Mouse (Mus musculus) intestine, embryonic 16.5 days (tissue): ENCODE results near the gene Acy3. TPM values are rescaled to one million over a fixed set of nuclear protein-coding genes. Genes with fewer than 3 reads are reported as not detected.
"Not testable (repeated sequence)": the region's sequence is repeated elsewhere in the genome, so short reads cannot be mapped to it uniquely, and the experiment has no call there.

Source experiments
- ATAC-seq: fragments of 200-750 bp; cut with Nextera tagmentation; 2 replicates; pipeline ENCODE4 v1.8.0; 2017; ENCODE audit warnings: moderate TSS enrichment, moderate library complexity
- H3K27ac ChIP-seq: fragments of 300-500 bp; sonication (generic); 2 replicates; pipeline ENCODE4 v1.5.1; 2014; ENCODE audit warnings: mild to moderate bottlenecking, low read length
- H3K27me3 ChIP-seq: fragments of 300-500 bp; sonication (generic); replicated peaks from 2 replicates; pipeline ENCODE4 v1.6.1; 2014; ENCODE audit warnings: low read length, control low read depth, mixed read lengths; ENCODE audit not compliant: control insufficient read depth, insufficient read depth
- H3K36me3 ChIP-seq: fragments of 300-500 bp; sonication (generic); 2 replicates; pipeline ENCODE4 v1.6.1; 2014; ENCODE audit warnings: low read length, control low read depth; ENCODE audit not compliant: control insufficient read depth, insufficient read depth
- H3K4me1 ChIP-seq: fragments of 300-500 bp; sonication (generic); 2 replicates; pipeline ENCODE4 v1.6.1; 2014; ENCODE audit warnings: low read length, control low read depth, mixed read lengths; ENCODE audit not compliant: control insufficient read depth, insufficient read depth
- H3K4me2 ChIP-seq: fragments of 300-500 bp; sonication (generic); 2 replicates; pipeline ENCODE4 v1.6.1; 2014; ENCODE audit warnings: low read depth, low read length, control low read depth
- H3K4me3 ChIP-seq: fragments of 300-500 bp; sonication (generic); 2 replicates; pipeline ENCODE4 v1.5.1; 2014; ENCODE audit warnings: mild to moderate bottlenecking, low read length
- H3K9ac ChIP-seq: fragments of 300-500 bp; sonication (generic); 2 replicates; pipeline ENCODE4 v1.6.1; 2014; ENCODE audit warnings: low read depth, low read length
- H3K9me3 ChIP-seq: fragments of 300-500 bp; sonication (generic); 2 replicates; pipeline ENCODE4 v1.6.1; 2016; ENCODE audit warnings: low read length, control low read depth; ENCODE audit not compliant: control insufficient read depth
- WGBS: fragments of 180-500 bp; shearing (Covaris S2); extraction: QIAGEN DNeasy Blood & Tissue Kit; methylation state at CpG from one replicate; pipeline ENCODE4 v1.1.7; 2014; 5-methylcytosine and 5-hydroxymethylcytosine counted together
- polyA plus RNA-seq: library from polyadenylated mRNA; unstranded; fragments of >200 nt; fragmentation: Nextera tagmentation; extraction: Ambion mirVana; gene quantifications from 2 replicates; pipeline ENCODE4 v1.2.1, GENCODE M21; 2015

Gene Acy3
- polyA plus RNA-seq, 1 experiment from 2014 or later, result 16.9 TPM

DNA sequence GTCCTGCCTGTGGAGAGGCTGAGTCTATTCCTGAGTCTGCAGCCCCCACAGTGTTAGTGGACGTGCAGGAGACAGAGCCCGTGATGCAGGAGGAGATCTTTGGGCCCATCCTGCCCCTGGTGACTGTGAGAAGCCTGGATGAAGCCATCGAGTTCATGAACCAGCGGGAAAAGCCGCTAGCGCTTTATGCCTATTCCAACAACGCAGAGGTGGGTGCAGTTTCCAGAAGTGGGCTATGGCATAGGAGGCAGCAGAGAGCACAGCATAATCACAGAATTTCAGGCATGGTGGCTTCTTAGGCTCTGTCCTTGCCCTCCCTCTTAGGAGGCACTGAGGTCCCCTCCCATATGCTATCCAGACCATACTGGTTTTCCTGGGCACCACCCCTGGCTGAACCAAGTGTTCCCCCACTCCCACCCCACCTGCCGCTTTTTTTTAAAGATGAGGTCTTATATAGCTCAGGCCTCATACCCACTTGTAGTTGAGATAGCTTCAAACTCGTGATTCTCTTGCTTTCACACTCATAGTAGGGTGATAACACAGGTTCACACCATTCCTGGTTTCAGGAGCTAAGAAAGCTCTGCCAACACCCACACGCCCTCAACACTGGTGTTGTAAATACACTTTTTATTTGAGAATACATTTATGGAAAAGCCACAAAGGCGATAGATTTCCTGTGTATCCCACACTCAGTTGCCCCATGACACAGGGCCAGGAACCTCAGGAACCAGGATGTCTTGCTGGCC, 19.9 kb upstream of the Acy3 start:
- Histone ChIP-seq H3K9ac (no peak overlapping the region), H3K36me3 (no peaks in the 10 kb centered on the region), H3K4me2 (no peak overlapping the region), H3K4me1 (0 out of 2 replicates have a peak, but pooled peaks cover 3% of the 10 kb centered on the region), H3K27ac (no peak overlapping the region), H3K4me3 (no peak overlapping the region), H3K9me3 (no peaks in the 10 kb centered on the region), H3K27me3 (no peaks in the 10 kb centered on the region)
- WGBS, result 74% methylated on average over 11 of the region's 11 CpGs
- ATAC-seq, result no peak

GRCm38 (mm10) chr19:3967258-3967657, 19.1 kb upstream of the Acy3 start:
- WGBS, result 63% methylated on average over 3 of the region's 3 CpGs
- Histone ChIP-seq H3K27me3 (no peaks in the 10 kb centered on the region), H3K9me3 (no peaks in the 10 kb centered on the region), H3K4me3 (no peak overlapping the region), H3K27ac (no peak overlapping the region), H3K36me3 (no peaks in the 10 kb centered on the region), H3K4me2 (no peak overlapping the region), H3K9ac (no peak overlapping the region), H3K4me1 (peaks cover 3% of the 10 kb centered on the region; the same call in 1 of the 2 replicates)
- no peak for ATAC-seq

GRCm38 (mm10) chr19:3972229-3972628, 14.1 kb upstream of the Acy3 start, which contains the start of gene Aldh3b2:
Gene Aldh3b2 (plus strand): TSS chr19:3972328.
- 26% methylated on average over 9 of the region's 9 CpGs for WGBS
- ATAC-seq, result peak; percentile 90
- H3K27ac ChIP-seq, result no peak within 1 kb of the TSS

GRCm38 (mm10) chr19:3974608-3975007, 11.8 kb upstream of the Acy3 start:
- not testable (repeated sequence) for ATAC-seq
- WGBS, result 93% methylated on average over 6 of the region's 6 CpGs

More at GRCm38 (mm10) chr19:3972229-3972628, 14.1 kb upstream of the Acy3 start, which contains the start of gene Aldh3b2:
- H3K27me3 ChIP-seq, result no peaks in the 10 kb centered on the region
- H3K36me3 ChIP-seq, result no peaks in the 10 kb centered on the region
- H3K9me3 ChIP-seq, result no peaks in the 10 kb centered on the region
- peaks cover 6% of the 10 kb centered on the region; the same call in 1 of the 2 replicates for H3K4me1 ChIP-seq
- H3K9ac ChIP-seq, result no peak within 1 kb of the TSS
- H3K4me3 ChIP-seq, result no peak within 1 kb of the TSS
- H3K4me2 ChIP-seq, result no peak within 1 kb of the TSS

GRCm38 (mm10) chr19:3975866-3976265, 10.5 kb upstream of the Acy3 start:
- no peak for ATAC-seq
- peaks cover 3% of the 10 kb centered on the region; the same call in 1 of the 2 replicates for H3K4me1 ChIP-seq

More at GRCm38 (mm10) chr19:3974608-3975007, 11.8 kb upstream of the Acy3 start:
- not testable (repeated sequence) for H3K4me2 ChIP-seq, H3K27me3 ChIP-seq, H3K27ac ChIP-seq, H3K9me3 ChIP-seq, H3K36me3 ChIP-seq, H3K4me1 ChIP-seq, H3K9ac ChIP-seq, H3K4me3 ChIP-seq

DNA sequence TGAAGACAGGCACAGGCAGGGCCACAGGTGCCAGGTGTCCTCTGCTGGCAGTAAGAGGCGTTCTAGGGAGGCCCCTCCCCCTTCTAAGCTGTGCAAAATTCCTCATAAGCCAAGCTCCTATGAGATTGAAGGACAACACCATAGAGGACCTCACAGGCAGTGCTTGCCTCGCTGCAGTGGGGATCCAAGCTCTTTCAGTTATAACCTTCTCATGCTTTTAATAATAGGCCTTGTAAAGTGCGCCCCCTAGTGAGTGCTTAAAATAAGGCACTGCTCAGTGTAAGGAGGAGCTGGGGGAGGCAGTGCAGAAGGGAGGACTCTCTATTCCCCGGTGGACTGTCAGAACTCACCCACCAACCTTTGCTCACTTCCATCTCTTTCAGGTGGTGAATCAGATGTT, 6.1 kb upstream of the Acy3 start:
- peak; percentile 69; the same call in 1 of the 2 replicates for ATAC-seq
- Histone ChIP-seq H3K4me3 (no peak overlapping the region), H3K4me2 (no peak overlapping the region), H3K27me3 (no peaks in the 10 kb centered on the region), H3K4me1 (no peaks in the 10 kb centered on the region; the same call in 1 of the 2 replicates), H3K9me3 (no peaks in the 10 kb centered on the region), H3K36me3 (no peaks in the 10 kb centered on the region), H3K27ac (no peak overlapping the region), H3K9ac (no peak overlapping the region)
- 11% methylated on average over 4 of the region's 4 CpGs for WGBS

More at GRCm38 (mm10) chr19:3975866-3976265, 10.5 kb upstream of the Acy3 start:
- Histone ChIP-seq H3K4me3 (no peak overlapping the region), H3K4me2 (no peak overlapping the region), H3K9me3 (no peaks in the 10 kb centered on the region), H3K9ac (no peak overlapping the region), H3K27me3 (no peaks in the 10 kb centered on the region), H3K36me3 (no peaks in the 10 kb centered on the region), H3K27ac (no peak overlapping the region)
- 67% methylated on average over 2 of the region's 2 CpGs for WGBS

DNA sequence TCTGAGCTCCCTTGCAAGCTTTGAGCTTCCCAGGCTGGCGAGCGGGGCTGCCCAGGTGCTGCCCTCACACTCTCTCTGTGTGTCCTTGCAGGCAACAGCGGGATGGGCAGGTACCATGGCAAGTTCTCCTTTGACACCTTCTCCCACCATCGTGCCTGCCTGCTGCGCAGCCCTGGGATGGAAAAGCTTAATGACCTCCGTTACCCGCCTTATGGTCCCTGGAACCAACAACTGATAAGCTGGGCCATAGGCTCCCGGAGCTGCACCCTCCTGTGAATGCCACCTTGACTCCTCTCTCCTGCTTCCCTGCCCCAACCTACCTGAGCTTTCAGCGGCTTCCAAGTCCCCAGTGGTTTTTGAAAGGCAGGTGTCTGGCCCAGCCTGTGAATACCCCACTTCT, 5.5 kb upstream of the Acy3 start:
- Histone ChIP-seq H3K9ac (no peak overlapping the region), H3K36me3 (no peaks in the 10 kb centered on the region), H3K4me2 (no peak overlapping the region), H3K27ac (no peak overlapping the region), H3K4me1 (peaks cover 4% of the 10 kb centered on the region), H3K4me3 (no peak overlapping the region), H3K9me3 (no peaks in the 10 kb centered on the region), H3K27me3 (no peaks in the 10 kb centered on the region)
- no peak for ATAC-seq
- 70% methylated on average over 9 of the region's 9 CpGs for WGBS

DNA sequence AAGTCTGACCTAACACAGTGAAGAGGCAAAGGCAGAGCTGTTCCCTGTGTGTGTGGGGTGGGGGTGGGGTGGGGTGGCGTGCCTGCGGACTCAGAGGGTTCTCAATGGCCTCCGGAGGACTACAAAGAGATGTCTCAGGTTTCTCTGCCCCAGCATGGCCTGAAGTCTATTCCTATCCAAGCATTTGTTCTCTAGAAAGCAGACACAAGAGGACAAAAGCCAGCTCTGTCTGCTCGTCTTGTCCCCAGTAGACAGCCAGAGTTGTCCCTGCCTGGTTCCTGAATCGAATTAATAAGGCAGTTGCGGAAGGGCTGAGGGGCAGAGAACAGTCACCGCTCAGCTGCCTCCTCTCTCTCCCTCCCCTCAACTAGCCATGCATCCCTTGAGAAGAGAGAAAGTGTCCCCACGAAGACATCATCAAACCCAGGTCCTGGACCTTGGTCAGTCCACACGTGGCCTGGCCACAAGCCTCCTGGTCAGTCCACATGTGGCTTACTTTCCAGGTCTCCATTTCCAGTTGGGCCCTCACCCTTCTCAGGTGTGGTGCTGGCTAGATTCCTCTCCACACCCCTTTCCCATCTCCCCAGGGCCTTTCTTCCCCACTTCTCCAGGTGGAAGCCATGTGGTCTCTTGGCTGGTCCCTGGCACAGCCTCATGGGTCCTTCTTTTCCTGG, 2.7 kb upstream of the Acy3 start:
- Histone ChIP-seq H3K9me3 (no peaks in the 10 kb centered on the region), H3K4me2 (no peak overlapping the region), H3K9ac (no peak overlapping the region; the same call in 1 of the 2 replicates), H3K36me3 (no peaks in the 10 kb centered on the region; the same call in 1 of the 2 replicates), H3K4me3 (no peak overlapping the region), H3K27ac (no peak overlapping the region), H3K27me3 (no peaks in the 10 kb centered on the region), H3K4me1 (peaks cover 19% of the 10 kb centered on the region)
- ATAC-seq, result no peak
- 56% methylated on average over 9 of the region's 9 CpGs for WGBS

- Histone ChIP-seq H3K27me3 (no peaks in the 10 kb centered on the region), H3K27ac (peak overlapping the region; percentile 58), H3K9me3 (no peaks in the 10 kb centered on the region), H3K9ac (0 out of 2 replicates have a peak overlapping the region, but pooled peaks have one; percentile 23), H3K4me1 (peaks cover 19% of the 10 kb centered on the region), H3K4me2 (no peak overlapping the region), H3K36me3 (no peaks in the 10 kb centered on the region; the same call in 1 of the 2 replicates), H3K4me3 (no peak overlapping the region)
- 0 out of 2 replicates have a peak, but pooled peaks have one; percentile 17 for ATAC-seq
- WGBS, result 37% methylated on average over 8 of the region's 8 CpGs
These were observed 1.1 kb upstream of the Acy3 start for GRCm38 (mm10) chr19:3985261-3985681.
